Mouse (Mus musculus) E14TG2a.4 (cell line): ENCODE results near the gene Fxyd7.
A peak's percentile ranks its signal among the peaks of the same experiment; 100 is the strongest.

Experiments
- H3K27me3 ChIP-seq: 2 replicates; pipeline ENCODE4 v1.6.1; 2014; ENCODE audit warnings: low read length, control low read depth; ENCODE audit not compliant: insufficient read depth
- H3K36me3 ChIP-seq: 2 replicates; pipeline ENCODE4 v1.6.1; 2014; ENCODE audit warnings: low read length, control low read depth; ENCODE audit not compliant: insufficient read depth
- H3K4me1 ChIP-seq: replicated peaks from 2 replicates; pipeline ENCODE4 v1.6.1; 2014; ENCODE audit warnings: low read depth, low read length, control low read depth
- H3K4me3 ChIP-seq: replicated peaks from 2 replicates; pipeline ENCODE4 v1.5.1; 2014; ENCODE audit warnings: mild to moderate bottlenecking, low read length
- H3K9me3 ChIP-seq: 2 replicates; pipeline ENCODE4 v1.6.1; 2014; ENCODE audit warnings: low read length, control low read depth
- CTCF ChIP-seq: conservative IDR thresholded peaks from 2 replicates; pipeline ENCODE4 v1.5.1; 2014; ENCODE audit warnings: low read length
- NANOG ChIP-seq: IDR thresholded peaks from 2 replicates; pipeline ENCODE4 v1.6.1; 2014; ENCODE audit warnings: borderline replicate concordance, low read length, mixed read lengths
- POU5F1 ChIP-seq: IDR thresholded peaks from 2 replicates; pipeline ENCODE4 v1.6.1; 2014; ENCODE audit warnings: low read length, borderline replicate concordance

The Fxyd7 gene

GRCm38 (mm10) chr7:31081106-31081505 is 29.8 kb upstream of the Fxyd7 start:
- Histone ChIP-seq H3K4me3 (no peak overlapping the region), H3K27me3 (peaks cover 4% of the 10 kb centered on the region; the same call in 1 of the 2 replicates), H3K4me1 (peaks cover 47% of the 10 kb centered on the region), H3K36me3 (no peaks in the 10 kb centered on the region), H3K9me3 (0 out of 2 replicates have a peak, but pooled peaks cover 3% of the 10 kb centered on the region)
- TF ChIP-seq NANOG (no peak), CTCF (no peak), POU5F1 (no peak)

GRCm38 (mm10) chr7:31080611-31081010 is 29.3 kb upstream of the Fxyd7 start:
- TF ChIP-seq POU5F1: no peak
- Histone ChIP-seq H3K9me3 (0 out of 2 replicates have a peak, but pooled peaks cover 3% of the 10 kb centered on the region), H3K27me3 (peaks cover 4% of the 10 kb centered on the region; the same call in 1 of the 2 replicates), H3K36me3 (no peaks in the 10 kb centered on the region), H3K4me3 (no peak overlapping the region), H3K4me1 (peaks cover 42% of the 10 kb centered on the region)

GRCm38 (mm10) chr7:31079670-31080069 is 28.4 kb upstream of the Fxyd7 start:
- TF ChIP-seq POU5F1 (no peak), CTCF (no peak), NANOG (no peak)
- Histone ChIP-seq H3K9me3 (0 out of 2 replicates have a peak, but pooled peaks cover 3% of the 10 kb centered on the region), H3K4me3 (no peak overlapping the region), H3K27me3 (peaks cover 4% of the 10 kb centered on the region; the same call in 1 of the 2 replicates), H3K4me1 (peaks cover 33% of the 10 kb centered on the region), H3K36me3 (no peaks in the 10 kb centered on the region)

- Histone ChIP-seq H3K4me3 (no peak overlapping the region), H3K4me1 (peaks cover 17% of the 10 kb centered on the region), H3K9me3 (0 out of 2 replicates have a peak, but pooled peaks cover 3% of the 10 kb centered on the region), H3K27me3 (peaks cover 4% of the 10 kb centered on the region; the same call in 1 of the 2 replicates), H3K36me3 (no peaks in the 10 kb centered on the region)
- TF ChIP-seq NANOG (no peak), POU5F1 (no peak), CTCF (peak; percentile 45)
Measured at GRCm38 (mm10) chr7:31077885-31078445, 26.7 kb upstream of the Fxyd7 start.

GRCm38 (mm10) chr7:31077470-31077869 is 26.2 kb upstream of the Fxyd7 start:
- H3K36me3 ChIP-seq: no peaks in the 10 kb centered on the region
- no peak overlapping the region for H3K4me3 ChIP-seq
- TF ChIP-seq POU5F1: no peak
- TF ChIP-seq CTCF: no peak
- peaks cover 4% of the 10 kb centered on the region; the same call in 1 of the 2 replicates for H3K27me3 ChIP-seq
- H3K4me1 ChIP-seq: peaks cover 18% of the 10 kb centered on the region
- H3K9me3 ChIP-seq: 0 out of 2 replicates have a peak, but pooled peaks cover 3% of the 10 kb centered on the region

GRCm38 (mm10) chr7:31076492-31076891 is 25.2 kb upstream of the Fxyd7 start, which contains the start of gene Fxyd3:
TSS of gene Fxyd3 (minus strand) at chr7:31076704.
- Histone ChIP-seq H3K9me3 (0 out of 2 replicates have a peak, but pooled peaks cover 3% of the 10 kb centered on the region), H3K4me1 (peaks cover 24% of the 10 kb centered on the region), H3K36me3 (no peaks in the 10 kb centered on the region), H3K27me3 (peaks cover 4% of the 10 kb centered on the region; the same call in 1 of the 2 replicates), H3K4me3 (no peak within 1 kb of the TSS)
- TF ChIP-seq NANOG (no peak), CTCF (no peak), POU5F1 (no peak)

- Histone ChIP-seq H3K4me3 (no peak overlapping the region), H3K4me1 (peaks cover 24% of the 10 kb centered on the region), H3K27me3 (peaks cover 7% of the 10 kb centered on the region), H3K36me3 (no peaks in the 10 kb centered on the region), H3K9me3 (no peaks in the 10 kb centered on the region)
- no peak for TF ChIP-seq CTCF
- no peak for TF ChIP-seq POU5F1
- no peak for TF ChIP-seq NANOG
Measured at GRCm38 (mm10) chr7:31074713-31075069, 23.4 kb upstream of the Fxyd7 start.

GRCm38 (mm10) chr7:31074061-31074712 is 22.9 kb upstream of the Fxyd7 start:
- no peak for TF ChIP-seq POU5F1
- TF ChIP-seq CTCF: no peak
- Histone ChIP-seq H3K36me3 (no peaks in the 10 kb centered on the region), H3K9me3 (no peaks in the 10 kb centered on the region), H3K27me3 (peaks cover 11% of the 10 kb centered on the region), H3K4me3 (no peak overlapping the region), H3K4me1 (peaks cover 24% of the 10 kb centered on the region)

- Histone ChIP-seq H3K36me3 (no peaks in the 10 kb centered on the region), H3K4me1 (peaks cover 24% of the 10 kb centered on the region), H3K9me3 (no peaks in the 10 kb centered on the region), H3K27me3 (peaks cover 18% of the 10 kb centered on the region), H3K4me3 (no peak overlapping the region)
- TF ChIP-seq NANOG (no peak), CTCF (no peak)
Measured at GRCm38 (mm10) chr7:31073546-31073945, 22.3 kb upstream of the Fxyd7 start.
